Mouse (Mus musculus): ENCODE measurements at regions not wholly inside any gene's neighbourhood (a gene's known extent, or its start where the extent isn't known, plus 50 kb on each side); places are given as distances from the start of the nearest gene placed in this dataset.
A peak's percentile ranks its signal among the peaks of the same experiment; 100 is the strongest.

DNA sequence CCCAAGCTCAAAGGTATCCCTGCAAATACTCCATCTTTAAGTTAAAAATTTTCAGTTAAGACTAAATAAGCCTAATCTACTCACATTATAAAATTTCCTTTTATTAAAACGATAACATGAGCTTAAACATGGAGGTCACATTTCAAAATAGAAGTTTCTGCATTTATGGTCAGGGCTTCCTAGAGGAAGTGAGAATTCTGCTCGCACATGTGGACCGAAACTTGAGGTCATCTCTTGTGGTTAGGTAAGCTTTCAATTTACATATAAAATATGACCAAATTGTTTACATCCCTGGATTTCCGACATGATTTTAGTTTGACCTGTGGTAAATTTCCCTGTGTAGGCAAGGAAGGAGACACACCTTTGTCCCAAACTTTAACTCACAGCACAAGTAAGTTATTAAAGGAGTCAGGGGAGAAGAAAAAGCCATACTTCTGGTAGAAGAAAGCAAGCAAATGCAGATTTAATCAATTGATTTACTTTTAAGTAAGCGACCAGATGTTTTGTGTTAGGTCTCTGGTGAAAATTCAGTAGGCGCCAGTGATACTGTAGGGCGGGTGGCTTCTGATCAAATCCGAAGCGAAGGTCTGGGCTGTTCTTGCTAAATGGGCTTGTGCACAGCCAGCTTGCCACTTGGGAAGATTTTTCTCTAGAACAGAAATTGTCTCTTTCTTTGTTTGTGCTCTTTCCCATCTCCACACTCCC is 119.5 kb upstream of the Dkk2 start:
- no peak overlapping the region for H3K4me3 ChIP-seq (ENCODE audit: low read length)
- no peak for TF ChIP-seq CTCF (IDR thresholded peaks at IDR 0.05; ENCODE audit: low read depth)
- H3K9me3 ChIP-seq (ENCODE audit: low read length), result no peaks in the 10 kb centered on the region
- no peak for ATAC-seq
- H3K4me2 ChIP-seq (ENCODE audit: low read depth, low read length), result no peak overlapping the region
- no peak for DNase-seq (ENCODE audit: low spot score)
- H3K9ac ChIP-seq (replicated peaks; ENCODE audit: low read length), result no peak overlapping the region
- 93% methylated on average over 9 of the region's 9 CpGs for WGBS
- H3K4me1 ChIP-seq (ENCODE audit: insufficient read depth, low read length), result no peaks in the 10 kb centered on the region
- H3K27me3 ChIP-seq (ENCODE audit: insufficient read depth, low read length), result no peaks in the 10 kb centered on the region
- no peak overlapping the region for H3K27ac ChIP-seq
- H3K36me3 ChIP-seq (ENCODE audit: insufficient read depth, low read length), result no peaks in the 10 kb centered on the region

DNA sequence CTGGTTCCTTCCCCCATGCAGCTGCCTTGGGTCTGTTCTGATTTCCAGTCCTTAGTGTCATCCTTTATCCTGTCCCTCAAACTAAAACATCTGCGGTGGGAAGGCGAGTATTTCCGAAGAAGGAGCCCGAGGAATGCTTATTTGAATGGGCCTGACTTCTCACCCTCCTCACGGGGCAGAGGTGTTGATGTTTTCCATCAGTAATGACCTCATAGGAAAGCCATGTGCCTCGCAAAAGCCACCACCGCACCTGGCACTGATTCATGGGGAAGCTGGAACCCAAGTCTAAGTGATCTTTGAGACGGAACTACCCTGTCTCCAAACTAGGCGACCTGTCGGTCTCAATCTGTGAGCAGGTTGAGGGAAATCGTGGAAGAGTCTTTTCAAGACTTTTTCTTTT is 117.8 kb upstream of the Dkk2 start:
- no peaks in the 10 kb centered on the region for H3K27me3 ChIP-seq (ENCODE audit: insufficient read depth, low read length)
- 89% methylated on average over 11 of the region's 11 CpGs for WGBS
- ATAC-seq (no peak), DNase-seq (ENCODE audit: low spot score) (no peak)
- no peaks in the 10 kb centered on the region for H3K4me1 ChIP-seq (ENCODE audit: insufficient read depth, low read length)
- H3K9me3 ChIP-seq (ENCODE audit: low read length), result no peaks in the 10 kb centered on the region
- no peak overlapping the region for H3K4me2 ChIP-seq (ENCODE audit: low read depth, low read length)
- H3K27ac ChIP-seq, result no peak overlapping the region
- no peak overlapping the region for H3K4me3 ChIP-seq (ENCODE audit: low read length)
- no peaks in the 10 kb centered on the region for H3K36me3 ChIP-seq (ENCODE audit: insufficient read depth, low read length)
- TF ChIP-seq CTCF (IDR thresholded peaks at IDR 0.05; ENCODE audit: low read depth), result no peak
- H3K9ac ChIP-seq (replicated peaks; ENCODE audit: low read length), result no peak overlapping the region

DNA sequence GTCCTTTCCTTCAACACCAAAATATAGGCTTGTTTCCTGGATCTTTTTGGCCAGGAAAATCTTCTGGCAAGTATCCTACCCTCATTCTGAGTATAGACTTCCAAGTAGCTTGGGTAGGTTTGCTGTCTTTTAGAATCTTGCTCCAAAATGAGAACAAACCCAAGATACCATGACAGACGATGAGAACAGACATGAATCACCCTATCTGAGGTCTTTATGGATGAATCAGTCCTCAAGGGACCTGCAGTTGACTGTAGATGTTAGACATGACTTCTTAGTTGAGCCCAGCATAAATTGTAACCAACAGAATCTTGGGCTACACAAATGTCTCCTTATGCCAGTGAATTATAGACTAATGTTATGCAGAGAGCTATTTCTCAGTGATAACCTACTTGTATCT is 114.3 kb upstream of the Dkk2 start:
- ATAC-seq (no peak), DNase-seq (ENCODE audit: low spot score) (no peak)
- Histone ChIP-seq H3K27ac (no peak overlapping the region), H3K4me3 (ENCODE audit: low read length) (no peak overlapping the region), H3K4me1 (ENCODE audit: insufficient read depth, low read length) (no peaks in the 10 kb centered on the region), H3K27me3 (ENCODE audit: insufficient read depth, low read length) (no peaks in the 10 kb centered on the region), H3K9me3 (ENCODE audit: low read length) (no peaks in the 10 kb centered on the region), H3K9ac (replicated peaks; ENCODE audit: low read length) (no peak overlapping the region), H3K4me2 (ENCODE audit: low read depth, low read length) (no peak overlapping the region), H3K36me3 (ENCODE audit: insufficient read depth, low read length) (no peaks in the 10 kb centered on the region)
- TF ChIP-seq CTCF (IDR thresholded peaks at IDR 0.05; ENCODE audit: low read depth), result no peak
- WGBS, result 83% methylated on average over 1 of the region's 1 CpGs

DNA sequence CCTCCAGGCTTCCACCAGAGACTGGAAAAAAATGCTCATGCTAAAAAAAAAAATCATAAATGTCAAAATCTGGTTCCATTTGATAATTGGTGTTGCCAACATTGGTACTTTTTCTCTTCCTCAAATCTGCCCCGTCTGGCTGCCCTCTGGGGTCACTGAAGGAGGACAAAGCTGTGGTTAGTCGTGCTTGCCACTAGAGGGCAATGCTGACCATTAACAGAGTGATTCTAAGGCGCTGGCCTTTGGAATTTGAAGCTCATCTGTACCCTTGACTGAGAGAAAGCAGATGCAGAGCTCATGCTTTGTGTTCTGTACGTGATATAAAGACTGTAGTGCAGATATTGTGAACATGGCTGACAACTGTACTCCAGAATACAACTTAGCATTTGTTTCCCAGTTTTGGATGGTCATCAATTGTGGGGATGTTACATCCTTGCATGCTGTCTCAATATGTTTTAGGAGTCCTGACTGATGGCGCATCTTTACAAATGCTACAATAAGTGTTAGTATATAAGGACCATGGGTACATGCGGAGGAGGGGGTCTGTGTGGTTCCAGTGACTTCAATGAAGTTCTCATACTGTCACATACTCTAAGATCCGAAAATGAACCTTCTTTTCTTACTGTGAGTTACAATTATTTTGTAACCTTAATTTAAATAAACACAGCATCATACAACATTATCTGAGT is 109.0 kb upstream of the Dkk2 start:
- Histone ChIP-seq H3K27me3 (ENCODE audit: insufficient read depth, low read length) (no peaks in the 10 kb centered on the region), H3K9me3 (ENCODE audit: low read length) (no peaks in the 10 kb centered on the region), H3K4me3 (ENCODE audit: low read length) (no peak overlapping the region), H3K9ac (replicated peaks; ENCODE audit: low read length) (no peak overlapping the region), H3K27ac (no peak overlapping the region), H3K4me2 (ENCODE audit: low read depth, low read length) (no peak overlapping the region), H3K4me1 (ENCODE audit: insufficient read depth, low read length) (no peaks in the 10 kb centered on the region), H3K36me3 (ENCODE audit: insufficient read depth, low read length) (no peaks in the 10 kb centered on the region)
- peak; percentile 87 for TF ChIP-seq CTCF (IDR thresholded peaks at IDR 0.05; ENCODE audit: low read depth)
- ATAC-seq (peak; percentile 88), DNase-seq (ENCODE audit: low spot score) (peak; percentile 82)
- WGBS, result 38% methylated on average over 7 of the region's 7 CpGs

DNA sequence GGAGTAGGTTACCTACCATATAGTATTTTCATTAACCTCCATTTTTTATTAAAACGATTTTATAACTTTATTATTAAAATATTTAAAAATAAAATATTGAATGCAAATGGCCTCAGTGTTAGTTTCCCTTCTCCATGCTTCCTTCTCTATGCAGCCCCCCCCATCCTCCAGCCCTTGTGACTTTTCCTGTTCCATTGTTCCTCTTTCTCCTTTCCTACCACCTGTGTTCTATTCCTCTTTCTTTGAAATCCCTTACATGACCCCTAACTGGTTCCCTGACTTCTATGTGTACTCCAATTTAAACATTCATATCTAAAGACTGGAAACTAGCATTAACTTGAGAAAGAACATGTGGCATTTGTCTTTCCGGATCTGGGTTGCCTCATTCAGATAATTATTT is 101.8 kb upstream of the Dkk2 start:
- TF ChIP-seq CTCF (IDR thresholded peaks at IDR 0.05; ENCODE audit: low read depth), result no peak
- 83% methylated on average over 2 of the region's 2 CpGs for WGBS
- no peak for ATAC-seq

DNA sequence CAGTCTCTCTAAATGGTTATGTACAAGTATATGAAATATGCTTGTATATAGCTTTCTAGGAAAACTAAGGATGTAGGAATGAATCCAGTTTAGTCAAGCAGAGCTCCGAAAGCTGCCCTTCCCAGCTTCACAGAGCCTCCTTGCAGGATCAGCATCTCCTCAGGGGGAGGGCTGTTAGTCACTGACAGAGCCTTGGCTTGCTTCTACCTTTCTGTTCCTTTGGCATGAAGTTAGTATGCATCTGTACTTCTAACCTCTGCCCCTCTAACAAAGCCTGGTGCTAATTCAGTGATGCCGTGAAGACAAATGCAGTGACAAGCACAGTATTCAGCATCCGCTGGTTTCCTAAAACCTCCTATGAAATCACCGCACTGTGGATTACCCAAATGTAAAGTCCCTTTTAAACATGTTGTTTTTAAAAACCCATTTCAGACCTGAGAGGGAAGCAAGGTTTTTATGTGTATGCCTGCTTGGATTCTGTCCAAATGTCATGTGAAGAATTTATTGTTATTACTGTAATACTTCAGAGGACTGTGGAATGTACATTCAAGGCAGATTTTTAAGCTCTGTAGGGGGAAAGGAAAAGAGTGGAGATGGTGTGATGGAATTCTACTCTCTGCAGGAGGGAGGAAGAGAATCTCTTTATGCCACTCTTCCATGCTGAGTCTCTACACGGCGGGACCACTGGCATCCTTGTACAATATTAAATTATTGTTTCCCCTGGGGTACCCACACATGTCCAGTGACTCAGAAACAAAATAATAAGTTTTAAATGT is 86.1 kb upstream of the Dkk2 start:
- H3K27me3 ChIP-seq (ENCODE audit: insufficient read depth, low read length), result no peaks in the 10 kb centered on the region
- ATAC-seq, result no peak
- H3K4me2 ChIP-seq (ENCODE audit: low read depth, low read length), result no peak overlapping the region
- H3K9me3 ChIP-seq (ENCODE audit: low read length), result no peaks in the 10 kb centered on the region
- no peak for TF ChIP-seq CTCF (IDR thresholded peaks at IDR 0.05; ENCODE audit: low read depth)
- 23% methylated on average over 6 of the region's 6 CpGs for WGBS
- no peak overlapping the region for H3K27ac ChIP-seq
- H3K4me3 ChIP-seq (ENCODE audit: low read length), result no peak overlapping the region
- no peaks in the 10 kb centered on the region for H3K36me3 ChIP-seq (ENCODE audit: insufficient read depth, low read length)
- H3K9ac ChIP-seq (replicated peaks; ENCODE audit: low read length), result no peak overlapping the region
- H3K4me1 ChIP-seq (ENCODE audit: insufficient read depth, low read length), result peaks cover 7% of the 10 kb centered on the region; the same call in 1 of the 2 replicates
- peak; percentile 13 for DNase-seq (ENCODE audit: low spot score)

More for the DNA sequence above, 101.8 kb upstream of the Dkk2 start:
- Histone ChIP-seq H3K9ac (replicated peaks; ENCODE audit: low read length) (no peak overlapping the region), H3K4me3 (ENCODE audit: low read length) (no peak overlapping the region), H3K27me3 (ENCODE audit: insufficient read depth, low read length) (no peaks in the 10 kb centered on the region), H3K4me1 (ENCODE audit: insufficient read depth, low read length) (no peaks in the 10 kb centered on the region), H3K27ac (no peak overlapping the region), H3K9me3 (ENCODE audit: low read length) (no peaks in the 10 kb centered on the region), H3K36me3 (ENCODE audit: insufficient read depth, low read length) (no peaks in the 10 kb centered on the region), H3K4me2 (ENCODE audit: low read depth, low read length) (no peak overlapping the region)
- DNase-seq (ENCODE audit: low spot score), result no peak

All from hindbrain, postnatal 0 days (tissue).